Mouse (Mus musculus) left cerebral cortex, adult 18-20 months (tissue): ENCODE measurements around the gene Mcl1. TPM values are rescaled to one million over a fixed set of nuclear protein-coding genes. Genes with fewer than 3 reads are reported as not detected.
"Not testable (repeated sequence)": the region's sequence is repeated elsewhere in the genome, so short reads cannot be mapped to it uniquely, and the experiment has no call there.

Experiments used
- DNase-seq, 2 experiments: peaks; one replicate each; pipeline ENCODE4 v3.0.0; 2021 to 2022; ENCODE audit warnings: low spot score in 2 of 2, mixed read lengths in 1 of 2
- total RNA-seq, 2 experiments: library from RNA; stranded (reverse); gene quantifications; 2 replicates each; pipeline ENCODE4 v1.2.3; 2021

Gene Mcl1
- total RNA-seq, 2 experiments from 2014 or later, result 59.7 to 64.1 TPM

DNA sequence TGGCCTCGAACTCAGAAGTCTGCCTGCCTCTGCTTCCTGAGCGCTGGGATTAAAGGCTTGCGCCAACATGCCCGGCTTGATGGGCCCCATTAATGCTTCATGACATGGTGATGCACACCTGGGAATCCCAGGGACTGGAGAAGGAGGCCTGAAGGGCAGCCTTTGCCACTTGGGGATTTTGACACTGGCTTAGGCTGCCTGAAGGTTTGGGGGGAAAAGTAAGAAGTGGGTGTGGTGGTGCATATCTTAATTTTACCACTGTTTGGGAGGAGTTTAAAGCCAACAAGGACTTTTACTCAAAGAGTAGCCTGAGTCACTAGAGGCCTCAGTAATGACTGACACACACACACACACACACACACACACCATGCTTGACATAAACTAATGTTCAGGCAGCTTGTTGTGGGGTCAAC lies 6.4 kb downstream of the Mcl1 start:
- no peak for DNase-seq

GRCm38 (mm10) chr3:95666124-95666844 lies 7.7 kb downstream of the Mcl1 start:
- DNase-seq, result no peak

GRCm38 (mm10) chr3:95667521-95667920 lies 8.9 kb downstream of the Mcl1 start:
- no peak for DNase-seq

GRCm38 (mm10) chr3:95668026-95668425 lies 9.4 kb downstream of the Mcl1 start:
- DNase-seq, result peak in 1 of 2 experiments; percentile 29

DNA sequence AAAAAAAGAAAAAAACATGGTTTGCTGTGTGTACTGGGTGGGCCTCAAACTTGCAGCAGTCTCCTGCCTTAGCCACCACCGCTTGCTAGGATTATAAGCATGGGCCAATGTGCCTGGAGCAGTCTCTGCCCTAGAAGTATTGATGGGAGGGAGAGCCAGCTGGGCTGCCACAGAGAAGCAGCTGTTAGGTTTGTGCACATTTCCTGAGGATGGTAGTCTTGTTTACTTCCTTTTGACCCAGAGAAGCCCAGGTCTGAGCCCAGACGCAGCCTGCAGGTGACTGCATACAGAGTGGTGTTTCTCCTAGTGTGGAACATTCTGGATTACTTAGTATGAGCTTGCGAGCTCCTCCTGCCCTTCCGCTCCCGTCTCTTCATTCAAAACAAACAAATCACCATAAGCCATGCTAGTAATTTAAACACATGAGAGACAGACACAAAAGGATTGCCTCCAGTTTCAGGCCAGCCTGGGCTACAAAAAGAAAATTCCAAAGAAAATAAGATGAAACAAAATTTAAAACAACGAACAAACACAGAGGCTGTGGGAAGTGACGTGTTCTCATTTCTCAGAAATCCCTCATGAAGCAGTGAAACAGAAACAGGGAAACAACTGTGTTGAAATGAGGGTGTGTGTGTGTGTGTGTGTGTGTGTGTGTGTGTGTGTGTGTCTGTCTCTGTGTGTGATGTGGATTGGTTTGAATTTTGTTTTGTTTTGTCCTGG lies 10.2 kb downstream of the Mcl1 start:
- DNase-seq, result no peak

DNA sequence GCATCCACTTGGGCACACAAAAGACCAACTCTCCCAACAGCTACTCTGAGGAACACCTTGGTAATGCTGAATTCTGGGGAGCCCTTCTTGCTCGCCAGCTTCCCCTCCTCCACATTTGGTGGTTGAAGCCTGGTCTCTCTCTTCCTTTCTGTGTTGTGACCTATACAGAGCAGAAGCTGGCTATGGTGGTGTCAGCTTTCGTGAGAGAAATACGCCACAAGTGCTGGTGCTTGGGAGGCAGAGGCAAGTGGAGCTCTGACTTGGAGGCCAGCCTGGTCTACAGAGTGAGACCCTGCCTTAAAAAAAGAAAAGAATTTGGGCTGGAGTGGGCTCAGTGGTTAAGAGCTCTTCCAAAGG lies 10.7 kb downstream of the Mcl1 start:
- DNase-seq, result no peak

- not testable (repeated sequence) for DNase-seq
Measured at GRCm38 (mm10) chr3:95670419-95670818, 11.8 kb downstream of the Mcl1 start.

DNA sequence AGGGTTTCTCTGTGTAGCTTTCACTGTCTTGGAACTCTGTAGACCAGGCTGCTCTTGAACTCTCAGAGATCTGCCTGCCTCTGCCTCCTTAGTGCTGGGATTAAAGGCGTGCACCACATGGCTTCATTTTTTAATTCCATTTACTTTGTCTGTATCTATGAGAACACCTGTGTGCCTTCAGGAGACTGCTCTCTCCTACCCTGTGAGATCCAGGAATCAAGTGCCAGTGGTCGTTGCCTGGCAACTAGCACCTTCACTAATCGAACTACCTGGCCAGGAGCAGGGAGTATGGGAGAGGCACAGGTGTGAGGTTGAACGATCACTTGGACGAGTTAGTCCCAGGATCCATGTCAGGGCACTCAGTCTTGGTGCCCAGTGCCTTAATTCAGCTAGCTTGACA lies 12.6 kb downstream of the Mcl1 start:
- no peak for DNase-seq

- no peak for DNase-seq
Measured at GRCm38 (mm10) chr3:95672461-95672860, 13.9 kb downstream of the Mcl1 start.

GRCm38 (mm10) chr3:95672861-95673706 lies 14.5 kb downstream of the Mcl1 start:
- DNase-seq, result no peak

- no peak for DNase-seq
Measured at GRCm38 (mm10) chr3:95673707-95674211, 15.2 kb downstream of the Mcl1 start.

DNA sequence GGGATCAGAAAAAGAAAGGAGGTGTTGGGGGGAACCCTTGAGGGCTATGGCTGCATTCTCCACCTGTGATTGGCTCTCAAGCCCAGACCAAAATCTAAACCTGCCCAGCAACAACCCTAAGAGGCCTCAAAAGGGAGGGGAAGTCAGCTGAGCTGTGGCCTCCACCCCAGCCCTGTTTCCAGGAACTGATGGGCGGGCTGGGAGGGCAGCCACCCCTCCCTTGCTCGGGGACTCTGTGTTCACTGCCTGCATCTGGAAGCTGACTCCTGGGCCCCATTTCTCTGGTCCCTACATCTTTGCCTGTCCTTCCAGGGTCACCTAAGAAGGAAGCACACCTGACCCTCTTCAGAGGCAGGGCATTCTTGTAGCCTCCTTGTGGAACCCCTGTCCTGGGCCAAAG lies 15.6 kb downstream of the Mcl1 start:
- DNase-seq, result no peak

DNA sequence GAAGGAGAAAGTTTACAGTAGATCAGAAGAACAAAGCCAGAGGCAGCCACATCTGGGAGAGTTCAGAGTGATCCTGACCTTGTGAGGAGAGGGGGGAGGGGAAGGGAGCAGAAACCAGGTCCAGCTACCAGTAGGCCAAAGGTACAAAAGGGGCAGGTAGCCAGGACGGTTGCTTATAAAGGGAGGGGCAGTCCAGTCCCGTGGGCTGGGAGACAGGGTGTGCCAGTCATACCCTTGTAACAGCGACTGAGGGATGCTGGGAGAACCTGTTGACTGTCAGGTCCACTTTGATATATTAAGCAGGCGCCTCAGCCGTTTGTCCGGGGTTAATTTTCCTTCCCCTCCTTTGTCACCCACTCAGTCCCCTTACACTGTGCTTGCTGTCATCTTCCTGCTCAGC lies 16.2 kb downstream of the Mcl1 start:
- no peak for DNase-seq

DNA sequence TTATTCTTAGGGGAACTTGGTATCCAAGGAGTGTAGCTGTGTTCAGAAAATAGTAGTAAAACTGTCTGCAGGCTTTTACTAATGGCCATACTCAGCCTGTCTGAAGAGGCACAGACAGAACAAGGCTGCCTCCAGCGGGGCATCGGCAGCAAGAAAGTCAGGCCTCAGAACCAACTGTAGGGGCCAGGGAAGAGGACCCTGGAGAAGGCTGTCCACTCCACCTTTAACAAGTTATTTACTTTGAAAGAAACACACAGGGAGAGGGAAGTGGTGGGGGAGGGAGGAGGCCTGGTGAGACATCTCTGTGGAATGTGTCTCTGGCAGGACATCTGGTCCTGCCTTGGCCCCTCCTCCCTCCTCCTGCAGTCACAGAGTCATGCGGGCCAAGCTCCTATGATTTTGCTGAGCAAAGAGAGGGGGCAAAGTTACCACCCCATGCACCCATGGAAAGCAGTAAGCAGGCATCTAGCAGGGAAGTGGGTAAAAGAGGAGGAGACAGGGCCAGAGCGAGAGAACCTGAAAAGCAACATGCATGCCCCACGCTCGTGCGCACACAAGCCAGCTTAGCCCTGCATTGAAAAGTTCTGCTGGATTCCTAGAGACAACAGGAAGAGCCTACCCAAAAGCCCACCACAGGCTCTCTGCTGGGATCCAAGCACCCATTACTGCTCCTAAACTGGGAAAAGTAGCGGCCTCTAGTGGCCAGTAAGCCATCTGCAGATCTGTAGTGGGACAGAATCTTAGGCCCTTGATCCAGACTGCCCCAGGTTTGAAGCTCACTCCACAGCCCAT lies 16.9 kb downstream of the Mcl1 start:
- DNase-seq, result peak; percentile 53 to 65

- DNase-seq, result peak; percentile 36 to 56
Measured at GRCm38 (mm10) chr3:95676745-95677419, 18.3 kb downstream of the Mcl1 start.

DNA sequence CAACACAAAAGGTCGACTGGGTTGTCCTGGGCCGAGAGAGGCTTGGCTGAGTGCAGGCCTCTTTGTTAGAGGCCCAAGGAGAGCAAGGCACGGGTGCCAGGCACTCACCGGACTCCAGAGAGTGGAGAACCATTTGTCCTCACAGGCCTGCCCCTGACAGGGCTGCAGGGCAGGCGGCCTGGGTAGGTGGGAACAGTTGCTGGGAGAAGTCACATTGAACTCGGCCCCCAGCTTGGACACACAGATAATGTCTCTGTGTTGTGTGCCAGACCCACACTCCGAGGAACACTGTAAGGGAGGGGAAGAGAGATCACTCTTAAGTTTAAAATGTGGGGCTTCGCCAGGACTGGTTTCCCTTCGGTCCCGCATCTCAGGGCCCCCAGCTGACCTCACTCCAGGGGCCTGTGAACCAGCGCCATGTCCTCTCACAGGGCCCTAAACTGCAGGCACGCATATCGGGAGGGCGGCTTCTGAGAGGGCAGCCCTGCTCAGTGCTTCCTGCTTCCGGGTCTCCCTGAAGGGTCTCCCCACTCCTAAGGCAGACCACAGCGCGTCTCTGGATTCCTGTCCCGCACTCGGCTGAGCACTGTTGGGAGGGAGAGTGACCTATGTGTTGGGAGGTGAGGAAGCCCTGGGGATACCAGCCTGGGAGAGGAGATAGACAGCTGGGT lies 19.0 kb downstream of the Mcl1 start:
- no peak for DNase-seq

- no peak for DNase-seq
Measured at GRCm38 (mm10) chr3:95679551-95679950, 21.0 kb downstream of the Mcl1 start.

GRCm38 (mm10) chr3:95680673-95681072 lies 22.1 kb downstream of the Mcl1 start:
- DNase-seq, result no peak

- DNase-seq, result no peak
Measured at GRCm38 (mm10) chr3:95681365-95681764, 22.8 kb downstream of the Mcl1 start.

GRCm38 (mm10) chr3:95682878-95683277 lies 24.3 kb downstream of the Mcl1 start:
- no peak for DNase-seq
